Mouse (Mus musculus) common myeloid progenitor, adult 5-6 weeks (primary cell): ENCODE data around the gene Zfp90. TPM values are rescaled to one million over a fixed set of nuclear protein-coding genes. Genes with fewer than 3 reads are reported as not detected.

Experiments
- ATAC-seq: replicated peaks from 2 replicates; pipeline ENCODE4 v1.8.0; 2016; ENCODE audit warnings: low read depth, mild to moderate bottlenecking, moderate TSS enrichment, inconsistent platforms; ENCODE audit not compliant: poor library complexity, severe bottlenecking
- total RNA-seq: library from RNA; stranded (forward); fragments of 200-1000, 187-1606 nt; gene quantifications from 2 replicates; pipeline ENCODE4 v1.2.3, GENCODE M21; 2017

The Zfp90 gene
- total RNA-seq, 1 experiment from 2014 or later, result 13.5 TPM

DNA sequence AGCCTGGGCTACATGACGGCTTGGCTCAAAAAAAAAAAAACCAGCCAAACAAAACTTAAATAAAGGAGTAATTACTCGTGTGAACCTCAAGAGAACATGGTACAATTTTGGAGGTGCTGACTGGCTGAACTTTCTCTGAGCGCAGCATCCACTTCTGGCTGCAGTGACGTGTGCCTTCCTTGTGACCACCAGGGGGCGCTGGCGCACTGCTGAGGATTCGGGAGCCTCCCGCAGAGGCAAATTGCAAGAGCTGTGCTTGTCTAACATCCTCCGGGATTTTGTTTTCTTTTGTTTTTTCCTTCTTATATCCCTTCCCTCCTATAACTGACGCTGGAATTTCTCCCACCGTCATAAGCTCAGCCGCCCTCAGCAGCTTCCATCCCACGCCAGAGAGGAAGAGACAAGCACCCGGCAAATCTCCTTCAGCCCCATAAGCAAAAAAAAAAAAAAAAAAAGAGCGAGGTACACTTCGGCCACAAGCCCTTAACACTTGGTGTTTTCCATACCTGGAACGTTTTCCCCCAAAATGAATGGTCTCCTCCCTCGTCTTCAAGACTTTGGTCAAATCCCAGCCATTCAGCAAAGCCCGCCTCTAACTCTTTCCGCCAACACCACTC is 17.9 kb downstream of the Zfp90 start:
- peak; percentile 89 for ATAC-seq

GRCm38 (mm10) chr8:106433667-106434066 is 18.5 kb downstream of the Zfp90 start:
- ATAC-seq, result no peak

DNA sequence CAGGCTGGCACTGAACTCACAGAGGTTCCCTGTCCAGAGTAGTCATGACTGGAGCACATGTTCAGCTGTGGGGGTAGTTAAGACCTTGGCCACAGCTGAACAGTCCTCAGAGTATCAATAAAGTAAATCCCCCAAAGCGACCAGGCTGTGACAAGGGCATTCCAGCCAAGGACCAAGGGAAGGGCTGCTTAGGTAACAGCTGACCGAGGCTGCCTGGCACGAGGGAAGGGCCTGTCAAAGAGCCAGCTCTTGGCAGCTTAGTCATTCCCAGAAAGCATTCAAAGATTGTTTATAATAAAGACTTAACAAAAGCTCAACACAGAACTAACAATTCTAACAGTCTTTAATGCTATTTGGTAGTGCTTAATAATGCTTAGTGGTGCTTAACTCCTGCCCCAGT is 22.7 kb downstream of the Zfp90 start:
- no peak for ATAC-seq

GRCm38 (mm10) chr8:106440146-106440545 is 25.0 kb downstream of the Zfp90 start:
- ATAC-seq, result no peak

DNA sequence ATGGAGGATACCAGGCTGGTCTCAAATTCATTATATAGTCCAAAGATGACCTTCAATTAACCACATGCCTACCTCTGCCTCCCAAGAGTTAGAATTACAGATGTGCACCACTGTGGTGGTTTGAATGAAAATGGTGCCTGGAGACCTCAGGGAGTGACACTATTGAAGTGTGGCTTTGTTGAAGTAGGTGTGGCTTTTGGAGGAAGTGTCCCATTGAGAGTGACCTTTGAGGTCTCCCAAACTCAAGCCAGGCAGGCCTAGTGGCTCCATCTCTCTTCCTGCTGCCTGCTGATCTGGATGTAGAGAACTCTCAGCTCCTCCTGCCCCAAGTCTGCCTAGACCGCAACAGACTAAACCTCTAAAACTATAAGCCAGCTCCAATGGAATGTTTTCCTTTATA is 27.6 kb downstream of the Zfp90 start:
- no peak for ATAC-seq

GRCm38 (mm10) chr8:106451301-106452085 is 36.4 kb downstream of the Zfp90 start:
- ATAC-seq, result no peak

- ATAC-seq, result no peak
Measured at GRCm38 (mm10) chr8:106452701-106453481, 37.8 kb downstream of the Zfp90 start.

GRCm38 (mm10) chr8:106454036-106454435 is 38.9 kb downstream of the Zfp90 start:
- ATAC-seq, result no peak

GRCm38 (mm10) chr8:106462131-106462530 is 47.0 kb downstream of the Zfp90 start:
- ATAC-seq, result no peak

GRCm38 (mm10) chr8:106463795-106464194 is 48.7 kb downstream of the Zfp90 start:
- no peak for ATAC-seq

- no peak for ATAC-seq
Measured at GRCm38 (mm10) chr8:106469485-106469884, 54.4 kb downstream of the Zfp90 start.

- no peak for ATAC-seq
Measured at GRCm38 (mm10) chr8:106474001-106474400, 58.9 kb downstream of the Zfp90 start.

Other genes with a start within 250 kb of the Zfp90 start
- 24.0 and 28.2 TPM in 2 replicates for gene Slc7a6, start 246.5 kb upstream of the Zfp90 start, total RNA-seq
- gene Slc7a6os, start 204.4 kb upstream of the Zfp90 start, total RNA-seq, result 36.8 and 50.1 TPM in 2 replicates
- gene Prmt7, start 204.4 kb upstream of the Zfp90 start, total RNA-seq, result 44.0 and 51.4 TPM in 2 replicates
- gene Smpd3, start 77.3 kb upstream of the Zfp90 start, total RNA-seq, result 0.14 and 0.92 TPM in 2 replicates
- gene 6030452D12Rik, start 85.2 kb downstream of the Zfp90 start, total RNA-seq, result not detected in 2 replicates
- gene Cdh3, start 95.6 kb downstream of the Zfp90 start, total RNA-seq, result not detected in 2 replicates
- 13.6 and 25.0 TPM in 2 replicates for gene Gm10073, start 158.1 kb downstream of the Zfp90 start, total RNA-seq
- gene Cdh1, start 188.0 kb downstream of the Zfp90 start, total RNA-seq, result 0.23 and 0.63 TPM in 2 replicates